Mouse (Mus musculus): ENCODE measurements at regions not wholly inside any gene's neighbourhood (a gene's known extent, or its start where the extent isn't known, plus 50 kb on each side); places are given as distances from the start of the nearest gene placed in this dataset.

GRCm38 (mm10) chr1:62872771-62873170, 169.7 kb downstream of the Nrp2 start:
- no peak for DNase-seq

GRCm38 (mm10) chr1:62875631-62876030, 172.5 kb downstream of the Nrp2 start:
- DNase-seq, result peak; percentile 8 to 26

- no peak for DNase-seq
Observed at GRCm38 (mm10) chr1:62876685-62877084, 173.6 kb downstream of the Nrp2 start.

GRCm38 (mm10) chr1:62880882-62881291, 177.8 kb downstream of the Nrp2 start:
- DNase-seq, result no peak

DNA sequence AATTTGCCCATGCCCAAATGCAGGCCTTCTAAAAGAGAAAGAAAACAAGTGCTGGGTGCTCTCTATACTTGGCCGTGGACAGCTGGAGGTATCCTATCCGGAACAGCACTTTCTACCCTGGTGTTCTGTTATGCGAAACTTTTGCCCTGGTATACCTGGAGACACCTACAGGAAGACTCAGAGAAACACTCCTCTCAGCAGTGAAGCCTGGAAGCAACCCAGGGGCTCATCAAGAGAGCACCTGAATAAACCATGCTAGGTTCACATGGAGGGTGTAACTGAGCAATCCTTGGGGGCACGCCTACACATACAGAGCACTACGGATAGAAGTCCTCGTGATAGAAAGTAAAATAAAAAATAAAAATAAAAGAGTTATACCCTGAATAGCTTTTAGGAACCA, 178.4 kb downstream of the Nrp2 start:
- no peak for DNase-seq

DNA sequence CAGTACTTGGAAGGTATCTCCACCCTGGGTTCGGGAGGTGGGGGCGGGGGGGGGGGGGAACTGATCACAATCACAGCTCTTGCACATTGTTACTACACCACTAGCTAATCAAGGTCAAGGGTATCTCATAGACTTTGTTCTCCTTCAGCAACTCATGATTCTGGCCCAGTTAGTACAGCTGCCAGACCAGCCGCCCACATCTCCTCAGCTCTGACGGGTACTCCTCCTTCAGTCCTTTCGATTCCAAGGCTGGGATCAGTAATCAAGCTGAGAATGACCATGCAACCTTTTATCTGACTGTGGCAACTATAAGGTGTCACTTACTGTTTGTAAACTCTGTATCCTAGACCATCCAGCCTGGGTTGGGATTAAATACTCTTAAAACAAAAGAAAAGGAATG, 178.9 kb downstream of the Nrp2 start:
- no peak for DNase-seq

GRCm38 (mm10) chr1:62884876-62885480, 181.9 kb downstream of the Nrp2 start:
- DNase-seq, result no peak

DNA sequence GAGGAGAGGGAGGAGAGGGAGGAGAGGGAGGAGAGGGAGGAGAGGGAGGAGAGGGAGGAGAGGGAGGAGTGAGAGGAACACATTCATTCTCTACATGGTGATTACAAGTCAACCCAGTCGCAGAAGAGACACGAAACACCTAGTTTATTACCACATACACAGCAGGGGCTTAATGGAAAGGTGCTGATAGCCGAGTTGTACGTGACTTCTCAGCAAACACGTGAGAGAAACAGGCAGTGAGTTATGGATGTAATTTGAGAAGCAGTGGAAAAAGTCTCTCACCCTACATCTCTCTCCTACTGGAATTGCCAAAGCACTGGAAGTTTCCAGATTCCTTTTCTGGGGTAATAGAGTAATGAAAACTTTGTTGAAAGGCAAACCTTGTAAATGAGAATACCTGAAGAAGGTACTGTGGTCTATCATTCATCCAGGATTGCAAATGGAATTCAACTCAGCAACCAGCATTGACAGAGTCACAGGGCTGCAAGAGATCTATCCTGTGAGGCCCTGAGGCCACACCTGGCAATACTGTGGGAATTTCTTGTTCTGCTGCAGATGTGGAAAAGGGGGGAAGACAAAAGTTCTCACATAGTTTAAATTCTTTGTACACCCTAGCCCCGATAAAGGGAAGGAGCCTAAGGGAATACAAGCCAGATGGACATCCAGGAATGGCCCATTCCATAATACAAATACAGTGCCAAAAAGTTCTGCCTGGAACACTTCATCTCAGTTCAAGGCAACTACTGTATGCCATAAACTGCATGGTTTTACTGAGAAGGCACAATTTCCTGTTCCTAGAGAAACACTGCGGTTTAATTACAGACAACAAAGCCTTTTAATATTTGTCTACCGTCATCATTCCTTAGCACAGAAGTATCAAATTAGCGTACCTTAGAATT, 184.7 kb downstream of the Nrp2 start:
- DNase-seq, result no peak

GRCm38 (mm10) chr1:62901375-62901774, 198.3 kb downstream of the Nrp2 start:
- no peak for DNase-seq

DNA sequence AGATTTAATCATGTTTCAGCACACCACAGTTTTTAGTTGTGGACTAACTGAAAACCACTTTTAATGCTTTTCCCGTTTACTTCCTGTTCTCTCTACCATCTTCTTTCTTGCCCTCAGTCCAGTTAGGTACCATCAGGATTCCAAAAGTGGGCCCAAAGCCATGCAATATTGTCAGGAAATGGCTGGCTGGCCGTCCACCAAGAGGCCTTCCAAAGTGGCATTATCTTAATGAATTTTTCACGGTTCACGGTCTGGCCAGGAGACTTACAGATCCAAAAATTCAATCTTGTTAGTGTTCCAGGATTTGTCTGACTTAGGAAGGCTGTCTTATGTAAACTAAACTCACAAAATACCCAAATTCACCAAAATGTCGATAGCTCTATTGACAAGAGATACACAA, 198.8 kb downstream of the Nrp2 start:
- no peak for DNase-seq

GRCm38 (mm10) chr1:62902931-62903453, 199.9 kb downstream of the Nrp2 start:
- no peak for DNase-seq

- no peak for DNase-seq
Observed at GRCm38 (mm10) chr1:62905739-62906138, 202.7 kb downstream of the Nrp2 start.

- no peak for DNase-seq
Observed at GRCm38 (mm10) chr1:62907243-62907642, 204.2 kb downstream of the Nrp2 start.

Data from thymus, adult 18-20 months (tissue).